Mouse (Mus musculus): Measurements from ENCODE around the gene Hist1h2ak.

DNA sequence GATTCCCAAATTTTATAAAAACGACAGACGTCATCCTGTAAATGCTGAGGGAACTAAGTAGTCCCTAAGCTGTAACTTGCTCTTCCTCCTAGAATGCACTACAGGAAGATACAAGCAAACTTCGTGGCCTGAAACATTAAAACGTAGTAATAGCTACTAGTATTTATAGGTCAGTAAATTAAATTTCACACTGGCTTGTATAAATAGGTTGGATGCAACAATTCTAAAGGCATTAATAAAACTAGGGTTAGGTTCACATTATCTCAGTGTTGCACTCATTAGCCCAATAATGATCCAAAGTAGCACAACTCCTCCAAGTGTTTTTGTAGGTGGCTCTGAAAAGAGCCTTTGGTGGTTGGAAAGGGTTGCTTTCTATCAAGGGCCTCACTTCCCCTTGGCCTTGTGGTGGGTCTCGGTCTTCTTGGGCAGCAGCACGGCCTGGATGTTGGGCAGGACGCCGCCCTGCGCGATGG, 540 bp downstream of the Hist1h2ak start:
- TF ChIP-seq USF2 (conservative IDR thresholded peaks at IDR 0.05; ENCODE audit: low read depth, low read length): no peak
- no peak for TF ChIP-seq CTCF (conservative IDR thresholded peaks at IDR 0.05 in 1 of 2, IDR thresholded peaks at IDR 0.05 in 1 of 2; ENCODE audit: low read depth in 2 of 2, low read length in 2 of 2)
- TF ChIP-seq EP300 (IDR thresholded peaks at IDR 0.05; ENCODE audit: low read length): no peak; the same call in 1 of the 2 replicates
- peak; percentile 34; the same call in 1 of the 2 replicates for TF ChIP-seq MAX (IDR thresholded peaks at IDR 0.05; ENCODE audit: low read length)
- TF ChIP-seq GABPA (IDR thresholded peaks at IDR 0.05; ENCODE audit: insufficient replicate concordance, low read depth, low read length): no peak
- no peak for TF ChIP-seq KAT2A (IDR thresholded peaks at IDR 0.05; ENCODE audit: insufficient replicate concordance, low read length)
- TF ChIP-seq TBP (conservative IDR thresholded peaks at IDR 0.05; ENCODE audit: low read depth, low read length): no peak
- peak; percentile 63; the same call in 1 of the 2 replicates for TF ChIP-seq MYC (IDR thresholded peaks at IDR 0.05; ENCODE audit: low read depth, low read length)
- no peak for TF ChIP-seq UBTF (IDR thresholded peaks at IDR 0.05; ENCODE audit: low read depth, low read length)

Data from CH12.LX (cell line).